Comparison of ENCODE assay signal across 8 mouse cellular contexts in genomic region chr16:21210204-21210603, GRCm38 (mm10). TPM values are rescaled to one million over a fixed set of nuclear protein-coding genes. Genes with fewer than 3 reads are reported as not detected.
DNase-seq lines count a peak whose midpoint lies in the region; ATAC-seq and TF ChIP-seq lines count a peak whose summit lies in the region.

No protein-coding gene starts in this region.

- no peak for TF ChIP-seq CTCF in cerebellum, adult 2 months (IDR thresholded peaks at IDR 0.05; ENCODE audit: borderline replicate concordance, insufficient read depth, low read depth, low read length)

- no peak for TF ChIP-seq POLR2A in cerebellum, adult 2 months (IDR thresholded peaks at IDR 0.05; ENCODE audit: borderline replicate concordance, insufficient read depth, low read length)

- H3K4me3 ChIP-seq in kidney, embryonic 15.5 days (replicated peaks): peak overlapping the region; percentile 41
- H3K4me3 ChIP-seq in brown adipose tissue, adult 24 weeks (ENCODE audit: insufficient read depth, low read depth, low read length): no peak overlapping the region
- H3K4me3 ChIP-seq in hindbrain, embryonic 13.5 days: peak overlapping the region; percentile 41
- H3K4me3 ChIP-seq in midbrain, embryonic 15.5 days: peak overlapping the region; percentile 38
- H3K4me3 ChIP-seq in cerebellum, adult 2 months (replicated peaks; ENCODE audit: insufficient read depth, low read depth, low read length): no peak overlapping the region

- no peaks in the 10 kb centered on the region for H3K9me3 ChIP-seq in kidney, embryonic 15.5 days (replicated peaks)
- H3K9me3 ChIP-seq in hindbrain, embryonic 13.5 days: no peaks in the 10 kb centered on the region
- no peaks in the 10 kb centered on the region for H3K9me3 ChIP-seq in midbrain, embryonic 15.5 days

- no peak for ATAC-seq in kidney, embryonic 15.5 days (replicated peaks; ENCODE audit: low FRiP score)
- ATAC-seq in hindbrain, embryonic 13.5 days (ENCODE audit: low FRiP score): no peak
- no peak for ATAC-seq in midbrain, embryonic 15.5 days (replicated peaks)

- H3K36me3 ChIP-seq in kidney, embryonic 15.5 days: peaks cover 16% of the 10 kb centered on the region
- peaks cover 14% of the 10 kb centered on the region for H3K36me3 ChIP-seq in hindbrain, embryonic 13.5 days
- no peaks in the 10 kb centered on the region for H3K36me3 ChIP-seq in midbrain, embryonic 15.5 days (replicated peaks)

- peaks cover 17% of the 10 kb centered on the region; the same call in 1 of the 2 replicates for H3K27me3 ChIP-seq in kidney, embryonic 15.5 days
- H3K27me3 ChIP-seq in hindbrain, embryonic 13.5 days: no peaks in the 10 kb centered on the region
- no peaks in the 10 kb centered on the region for H3K27me3 ChIP-seq in midbrain, embryonic 15.5 days (replicated peaks)
- no peaks in the 10 kb centered on the region for H3K27me3 ChIP-seq in cerebellum, adult 2 months (ENCODE audit: control insufficient read depth, insufficient read depth, low read length)

- 25% methylated on average over 5 of the region's 5 CpGs for WGBS in kidney, embryonic 15.5 days
- WGBS in hindbrain, embryonic 13.5 days: 13% methylated on average over 5 of the region's 5 CpGs
- 9% methylated on average over 5 of the region's 5 CpGs for WGBS in midbrain, embryonic 15.5 days
- 64% methylated on average over 5 of the region's 5 CpGs for WGBS in cerebellum, adult 2 months

- H3K9ac ChIP-seq in kidney, embryonic 15.5 days: peak overlapping the region; percentile 45
- peak overlapping the region; percentile 71 for H3K9ac ChIP-seq in hindbrain, embryonic 13.5 days
- peak overlapping the region; percentile 43 for H3K9ac ChIP-seq in midbrain, embryonic 15.5 days

- H3K27ac ChIP-seq in kidney, embryonic 15.5 days: peak overlapping the region; percentile 93
- H3K27ac ChIP-seq in brown adipose tissue, adult 24 weeks (replicated peaks; ENCODE audit: low read depth, low read length): 0 out of 2 replicates have a peak overlapping the region, but pooled peaks have one; percentile 6
- H3K27ac ChIP-seq in hindbrain, embryonic 13.5 days: peak overlapping the region; percentile 91
- peak overlapping the region; percentile 79 for H3K27ac ChIP-seq in midbrain, embryonic 15.5 days
- no peak overlapping the region for H3K27ac ChIP-seq in cerebellum, adult 2 months (ENCODE audit: insufficient read depth, low read length)

- intact Hi-C loops in left cerebral cortex, postnatal 10 days (cut with DNase I): no loop called here

- peak overlapping the region; percentile 72 for H3K4me2 ChIP-seq in kidney, embryonic 15.5 days
- H3K4me2 ChIP-seq in hindbrain, embryonic 13.5 days: peak overlapping the region; percentile 63
- peak overlapping the region; percentile 55 for H3K4me2 ChIP-seq in midbrain, embryonic 15.5 days

- DNase-seq in kidney, adult 9 months: no peak
- no peak for DNase-seq in left cerebral cortex, postnatal 10 days (ENCODE audit: extremely low spot score in 1 of 2, low spot score in 2 of 2)
- no peak for DNase-seq in cerebellum, adult 2 months
- DNase-seq in layer of hippocampus, postnatal 25 days (ENCODE audit: extremely low spot score in 1 of 2, low spot score in 1 of 2): no peak

- peaks cover 76% of the 10 kb centered on the region for H3K4me1 ChIP-seq in kidney, embryonic 15.5 days
- no peaks in the 10 kb centered on the region for H3K4me1 ChIP-seq in brown adipose tissue, adult 24 weeks (ENCODE audit: control insufficient read depth, insufficient read depth, insufficient read length, low read length)
- H3K4me1 ChIP-seq in hindbrain, embryonic 13.5 days (replicated peaks): peaks cover 84% of the 10 kb centered on the region
- H3K4me1 ChIP-seq in midbrain, embryonic 15.5 days: peaks cover 64% of the 10 kb centered on the region
- H3K4me1 ChIP-seq in cerebellum, adult 2 months (ENCODE audit: control insufficient read depth, insufficient read depth, low read length): no peaks in the 10 kb centered on the region

RNA-seq across cellular contexts. Expression of gene Ephb3, which starts 5.6 kb away (rescaled TPM):
- polyA plus RNA-seq in kidney, embryonic 15.5 days (2015; fragmentation: Nextera tagmentation; extraction: Ambion mirVana): 17.2 and 18.7 TPM in 2 replicates
- polyA plus RNA-seq in brown adipose tissue, adult 24 weeks (2012; ENCODE audit: insufficient read depth, insufficient read length, missing spikeins): not detected in 2 replicates
- 13.3 and 14.7 TPM in 2 replicates for polyA plus RNA-seq in hindbrain, embryonic 13.5 days (2015; fragmentation: Nextera tagmentation; extraction: Ambion mirVana)
- 12.2 and 14.0 TPM in 2 replicates for polyA plus RNA-seq in midbrain, embryonic 15.5 days (2015; fragmentation: Nextera tagmentation; extraction: Ambion mirVana)
- 10 to 100 TPM; 29.7 to 34.1 TPM for total RNA-seq in left cerebral cortex, postnatal 10 days (2021)
- 3.7 and 4.8 TPM in 2 replicates for polyA plus RNA-seq in cerebellum, adult 2 months (2012; rRNA removed)
- total RNA-seq in layer of hippocampus, postnatal 25 days (2021): 10 to 100 TPM; 19.4 to 25.7 TPM

RNA-seq across cellular contexts. Expression of gene Teddm3, which starts 56.4 kb away (rescaled TPM):
- polyA plus RNA-seq in kidney, embryonic 15.5 days (2015; fragmentation: Nextera tagmentation; extraction: Ambion mirVana): 0.22 TPM in 1 of 2 replicates, not detected in the other
- not detected in 2 replicates for polyA plus RNA-seq in brown adipose tissue, adult 24 weeks (2012; ENCODE audit: insufficient read depth, insufficient read length, missing spikeins)
- 0.19 TPM in 1 of 2 replicates, not detected in the other for polyA plus RNA-seq in hindbrain, embryonic 13.5 days (2015; fragmentation: Nextera tagmentation; extraction: Ambion mirVana)
- not detected in 2 replicates for polyA plus RNA-seq in midbrain, embryonic 15.5 days (2015; fragmentation: Nextera tagmentation; extraction: Ambion mirVana)
- under 1 TPM; 0.32 to 0.39 TPM for total RNA-seq in left cerebral cortex, postnatal 10 days (2021)
- 0.14 TPM in 1 of 2 replicates, not detected in the other for polyA plus RNA-seq in cerebellum, adult 2 months (2012; rRNA removed)
- 1 to 10 TPM in 1 of 2 experiments, under 1 TPM in 1; 0.89 to 1.0 TPM for total RNA-seq in layer of hippocampus, postnatal 25 days (2021)

Comparison
In these comparisons a context has a peak if more than half of its experiments do, and no peak if none do; other contexts are left out.
1. H3K4me3 ChIP-seq: peak in kidney, embryonic 15.5 days (single experiment), hindbrain, embryonic 13.5 days (single experiment) and midbrain, embryonic 15.5 days (single experiment); none in brown adipose tissue, adult 24 weeks (single experiment) and cerebellum, adult 2 months (single experiment).
2. Peak in every context shown above with its lines, with median percentiles within 50 percentile points of each other: H3K4me2 ChIP-seq and H3K9ac ChIP-seq.